Mouse (Mus musculus) ES-Bruce4 (cell line): ENCODE measurements around the gene Zbtb12. TPM values are rescaled to one million over a fixed set of nuclear protein-coding genes. Genes with fewer than 3 reads are reported as not detected.

Experiments used
- H3K27ac ChIP-seq: 2 replicates; pipeline ENCODE4 v1.5.1; 2012; ENCODE audit warnings: low read length, inconsistent platforms; ENCODE audit not compliant: insufficient read depth
- H3K27me3 ChIP-seq: 2 replicates; pipeline ENCODE4 v1.6.1; 2012; ENCODE audit warnings: mild to moderate bottlenecking, low read length, inconsistent platforms; ENCODE audit not compliant: control insufficient read depth, poor library complexity, insufficient read depth, severe bottlenecking
- H3K36me3 ChIP-seq: 2 replicates; pipeline ENCODE4 v1.6.1; 2012; ENCODE audit warnings: inconsistent platforms, mild to moderate bottlenecking, low read length, moderate library complexity; ENCODE audit not compliant: control insufficient read depth, poor library complexity, insufficient read depth, severe bottlenecking
- H3K4me1 ChIP-seq: one replicate; pipeline ENCODE4 v1.8.1; 2011; ENCODE audit warnings: low read length; ENCODE audit not compliant: control insufficient read depth, insufficient read depth
- H3K4me3 ChIP-seq: 2 replicates; pipeline ENCODE4 v1.5.1; 2011; ENCODE audit warnings: low read depth, mild to moderate bottlenecking, low read length
- H3K9ac ChIP-seq: 2 replicates; pipeline ENCODE4 v1.6.1; 2012; ENCODE audit warnings: low read depth, mild to moderate bottlenecking, inconsistent platforms; ENCODE audit not compliant: poor library complexity, severe bottlenecking
- H3K9me3 ChIP-seq: replicated peaks from 2 replicates; pipeline ENCODE4 v1.6.1; 2012; ENCODE audit warnings: mild to moderate bottlenecking, low read length, inconsistent platforms; ENCODE audit not compliant: control insufficient read depth, poor library complexity, insufficient read depth, severe bottlenecking
- CTCF ChIP-seq: IDR thresholded peaks from one replicate; pipeline ENCODE4 v1.8.1; 2011; ENCODE audit warnings: low read depth, low read length
- EP300 ChIP-seq: IDR thresholded peaks from 2 replicates; pipeline ENCODE4 v1.6.1; 2011; ENCODE audit warnings: low read depth, low read length; ENCODE audit not compliant: insufficient read depth
- POLR2A ChIP-seq: IDR thresholded peaks from one replicate; pipeline ENCODE4 v1.8.1; 2011; ENCODE audit warnings: low read length; ENCODE audit not compliant: insufficient read depth
- polyA plus RNA-seq: library from polyadenylated mRNA; stranded (reverse); fragments of >200 nt; gene quantifications from 2 replicates; pipeline ENCODE4 v1.2.4, GENCODE M21; 2011; ENCODE audit warnings: low read depth; ENCODE audit not compliant: missing spikeins, insufficient read depth, insufficient read length

Gene Zbtb12
- polyA plus RNA-seq, 1 experiment = 22.8 TPM

- TF ChIP-seq POLR2A = peak; percentile 66
- peak; percentile 56; the same call in 1 of the 2 replicates for TF ChIP-seq EP300
- no peak for TF ChIP-seq CTCF
Observed at GRCm38 (mm10) chr17:34894074-34894597, 14.9 kb downstream of the Zbtb12 start.

GRCm38 (mm10) chr17:34894801-34895530, 15.7 kb downstream of the Zbtb12 start:
- H3K9ac ChIP-seq = peak overlapping the region; percentile 96
- H3K9me3 ChIP-seq = no peaks in the 10 kb centered on the region
- H3K36me3 ChIP-seq = no peaks in the 10 kb centered on the region
- peaks cover 2% of the 10 kb centered on the region for H3K4me1 ChIP-seq
- no peak overlapping the region for H3K27ac ChIP-seq
- TF ChIP-seq CTCF = no peak
- no peak for TF ChIP-seq POLR2A
- TF ChIP-seq EP300 = no peak
- H3K4me3 ChIP-seq = peak overlapping the region; percentile 59
- no peaks in the 10 kb centered on the region for H3K27me3 ChIP-seq

More at GRCm38 (mm10) chr17:34894074-34894597, 14.9 kb downstream of the Zbtb12 start:
- Histone ChIP-seq H3K36me3 (no peaks in the 10 kb centered on the region), H3K27me3 (no peaks in the 10 kb centered on the region), H3K9ac (peak overlapping the region; percentile 96), H3K4me3 (peak overlapping the region; percentile 59), H3K27ac (peak overlapping the region; percentile 84), H3K4me1 (peaks cover 2% of the 10 kb centered on the region), H3K9me3 (no peaks in the 10 kb centered on the region)

GRCm38 (mm10) chr17:34895724-34896123, 16.4 kb downstream of the Zbtb12 start:
- H3K36me3 ChIP-seq = no peaks in the 10 kb centered on the region
- no peak overlapping the region for H3K9ac ChIP-seq
- no peaks in the 10 kb centered on the region for H3K9me3 ChIP-seq
- H3K27me3 ChIP-seq = no peaks in the 10 kb centered on the region
- peaks cover 2% of the 10 kb centered on the region for H3K4me1 ChIP-seq
- peak overlapping the region; percentile 59 for H3K4me3 ChIP-seq
- no peak overlapping the region for H3K27ac ChIP-seq
- no peak for TF ChIP-seq EP300
- TF ChIP-seq CTCF = no peak
- TF ChIP-seq POLR2A = no peak

- no peaks in the 10 kb centered on the region for H3K9me3 ChIP-seq
- no peaks in the 10 kb centered on the region for H3K27me3 ChIP-seq
- TF ChIP-seq CTCF = no peak
- peak; percentile 14 for TF ChIP-seq POLR2A
- no peak overlapping the region for H3K27ac ChIP-seq
- H3K4me3 ChIP-seq = peak overlapping the region; percentile 7; the same call in 1 of the 2 replicates
- no peaks in the 10 kb centered on the region for H3K36me3 ChIP-seq
- H3K4me1 ChIP-seq = peaks cover 2% of the 10 kb centered on the region
- H3K9ac ChIP-seq = no peak overlapping the region
Observed at GRCm38 (mm10) chr17:34896366-34896765, 17.1 kb downstream of the Zbtb12 start.

- peaks cover 2% of the 10 kb centered on the region for H3K4me1 ChIP-seq
Observed at GRCm38 (mm10) chr17:34897373-34898159, 18.3 kb downstream of the Zbtb12 start.

GRCm38 (mm10) chr17:34898160-34898586, 18.9 kb downstream of the Zbtb12 start, which contains the start of the genes C2 and Ehmt2:
Gene C2 (minus strand): TSS chr17:34898265.
Gene Ehmt2 (plus strand): TSS chr17:34898469.
- peak within 1 kb of the TSS; percentile 94 for H3K9ac ChIP-seq
- peaks cover under 1% of the 10 kb centered on the region for H3K4me1 ChIP-seq
- H3K9me3 ChIP-seq = no peaks in the 10 kb centered on the region
- H3K27ac ChIP-seq = peak within 1 kb of the TSS; percentile 7
- no peaks in the 10 kb centered on the region for H3K27me3 ChIP-seq
- no peak for TF ChIP-seq EP300
- no peak for TF ChIP-seq POLR2A
- no peak for TF ChIP-seq CTCF
- no peaks in the 10 kb centered on the region for H3K36me3 ChIP-seq
- H3K4me3 ChIP-seq = peak within 1 kb of the TSS; percentile 96

More at GRCm38 (mm10) chr17:34897373-34898159, 18.3 kb downstream of the Zbtb12 start:
- no peaks in the 10 kb centered on the region for H3K36me3 ChIP-seq
- no peaks in the 10 kb centered on the region for H3K9me3 ChIP-seq
- H3K27me3 ChIP-seq = no peaks in the 10 kb centered on the region
- peak overlapping the region; percentile 96 for H3K4me3 ChIP-seq
- H3K27ac ChIP-seq = peak overlapping the region; percentile 7
- TF ChIP-seq EP300 = no peak
- peak overlapping the region; percentile 94 for H3K9ac ChIP-seq
